Mouse (Mus musculus) common myeloid progenitor, adult 5-6 weeks (primary cell): ENCODE results near the gene Klkb1. TPM values are rescaled to one million over a fixed set of nuclear protein-coding genes. Genes with fewer than 3 reads are reported as not detected.

Experiments
- total RNA-seq: library from RNA; stranded (forward); fragments of 200-1000, 187-1606 nt; gene quantifications from 2 replicates; pipeline ENCODE4 v1.2.3, GENCODE M21; 2017

The Klkb1 gene
- total RNA-seq, 1 experiment from 2014 or later: not detected

Other genes with a start within 250 kb of the Klkb1 start
- gene Mtnr1a, start 225.7 kb downstream of the Klkb1 start, total RNA-seq: not detected in 2 replicates
- gene F11, start 32.8 kb downstream of the Klkb1 start, total RNA-seq: not detected in 2 replicates
- not detected in 2 replicates for gene Gm45753, start 13.6 kb upstream of the Klkb1 start, total RNA-seq
- 8.9 and 11.8 TPM in 2 replicates for gene Cyp4v3, start 38.4 kb upstream of the Klkb1 start, total RNA-seq
- 0.23 TPM in 1 of 2 replicates, not detected in the other for gene Fam149a, start 87.4 kb upstream of the Klkb1 start, total RNA-seq
- 0.63 and 1.1 TPM in 2 replicates for gene Tlr3, start 116.2 kb upstream of the Klkb1 start, total RNA-seq
- 0.59 TPM in 1 of 2 replicates, not detected in the other for gene Sorbs2, start 212.9 kb upstream of the Klkb1 start, total RNA-seq